Mouse (Mus musculus) heart, postnatal 0 days (tissue): ENCODE measurements at regions not wholly inside any gene's neighbourhood (a gene's known extent, or its start where the extent isn't known, plus 50 kb on each side); places are given as distances from the start of the nearest gene placed in this dataset.

Experiments used
- CTCF ChIP-seq: IDR thresholded peaks from 2 replicates; pipeline ENCODE4 v1.5.1; 2016; ENCODE audit warnings: antibody characterized with exemption, control low read depth, low read depth
- EP300 ChIP-seq: IDR thresholded peaks from 2 replicates; pipeline ENCODE4 v1.6.1; 2016; ENCODE audit warnings: antibody characterized with exemption, low read depth

DNA sequence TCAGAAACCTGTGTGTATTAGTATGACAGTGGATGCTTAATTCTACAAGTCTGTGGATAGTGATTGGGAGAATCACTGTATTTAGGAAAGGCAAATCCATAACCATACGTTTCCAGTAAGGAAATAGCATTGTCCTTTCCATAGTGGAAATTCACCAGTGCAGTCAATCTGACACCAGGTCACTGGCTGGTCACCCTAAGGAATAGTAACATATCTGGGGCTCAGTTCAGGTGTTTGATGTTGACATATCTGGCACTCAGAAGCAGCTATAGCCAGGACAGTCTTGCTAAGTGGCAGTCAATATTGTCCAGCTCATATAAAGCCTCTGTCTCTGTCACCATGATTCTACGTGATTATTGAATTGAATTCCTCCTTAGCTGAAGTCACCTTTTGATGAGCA is 593.2 kb downstream of the Kcnj3 start:
- TF ChIP-seq CTCF (no peak), EP300 (no peak)
